ENCODE assay signal across 13 mouse cellular contexts in genomic region chr7:117930392-117930791, GRCm38 (mm10).
"Had no signal": no experiment of that assay in that cellular context is flagged by ENCODE, and none has a peak within 500 bp of the region (broad histone marks: within the 10 kb centered on the region; RNA-seq: fewer than 3 reads in every experiment).

No protein-coding gene starts in this region.

- H3K4me1 ChIP-seq: megakaryocyte, embryonic 14.5 days had no signal

- H3K9ac ChIP-seq: limb, embryonic 13.5 days; liver, embryonic 14.5 days; neural tube, embryonic 13.5 days had no signal

- H3K4me3 ChIP-seq: limb, embryonic 13.5 days; megakaryocyte, embryonic 14.5 days; neural tube, embryonic 13.5 days had no signal

- DNase-seq: kidney, postnatal 10 days; left cerebral cortex, postnatal 4 days; lung, adult 18-20 months; lung, postnatal 4 days; right cerebral cortex, adult 18-20 months; right cerebral cortex, postnatal 25 days; thymus, postnatal 4 days had no signal

- H3K9me3 ChIP-seq: limb, embryonic 13.5 days; megakaryocyte, embryonic 14.5 days; neural tube, embryonic 13.5 days had no signal

- ATAC-seq: midbrain, embryonic 16.5 days had no signal

- H3K27ac ChIP-seq: limb, embryonic 13.5 days; liver, embryonic 14.5 days; neural tube, embryonic 13.5 days had no signal

- H3K27me3 ChIP-seq: limb, embryonic 13.5 days; megakaryocyte, embryonic 14.5 days; neural tube, embryonic 13.5 days had no signal

- H3K4me2 ChIP-seq: limb, embryonic 13.5 days; midbrain, embryonic 11.5 days; neural tube, embryonic 13.5 days had no signal

- H3K36me3 ChIP-seq: limb, embryonic 13.5 days; neural tube, embryonic 13.5 days had no signal
